Mouse (Mus musculus): ENCODE measurements around the gene Fbxw7. TPM values are rescaled to one million over a fixed set of nuclear protein-coding genes. Genes with fewer than 3 reads are reported as not detected.
A peak's percentile ranks its signal among the peaks of the same experiment; 100 is the strongest.

Fbxw7 gene
- polyA plus RNA-seq, 1 experiment: 25.0 TPM

- no peak for TF ChIP-seq CTCF (IDR thresholded peaks at IDR 0.05; ENCODE audit: borderline replicate concordance, extremely low read depth, insufficient read depth, insufficient read length)
- TF ChIP-seq POLR2A (IDR thresholded peaks at IDR 0.05; ENCODE audit: borderline replicate concordance, extremely low read depth, insufficient read depth, insufficient read length, poor library complexity, severe bottlenecking): no peak
- DNase-seq (ENCODE audit: low read depth): no peak
Measured at GRCm38 (mm10) chr3:84897952-84898351, 82.9 kb downstream of the Fbxw7 start.

- no peak for TF ChIP-seq POLR2A (IDR thresholded peaks at IDR 0.05; ENCODE audit: borderline replicate concordance, extremely low read depth, insufficient read depth, insufficient read length, poor library complexity, severe bottlenecking)
- TF ChIP-seq CTCF (IDR thresholded peaks at IDR 0.05; ENCODE audit: borderline replicate concordance, extremely low read depth, insufficient read depth, insufficient read length): peak; percentile 46; the same call in 1 of the 2 replicates
- peak; percentile 66 for DNase-seq (ENCODE audit: low read depth)
Measured at GRCm38 (mm10) chr3:84906528-84906927, 91.5 kb downstream of the Fbxw7 start.

GRCm38 (mm10) chr3:84914284-84914683 is 99.2 kb downstream of the Fbxw7 start:
- peak; percentile 25 for DNase-seq (ENCODE audit: low read depth)
- TF ChIP-seq POLR2A (IDR thresholded peaks at IDR 0.05; ENCODE audit: borderline replicate concordance, extremely low read depth, insufficient read depth, insufficient read length, poor library complexity, severe bottlenecking) (no peak), CTCF (IDR thresholded peaks at IDR 0.05; ENCODE audit: borderline replicate concordance, extremely low read depth, insufficient read depth, insufficient read length) (no peak)

- no peak for DNase-seq (ENCODE audit: low read depth)
- TF ChIP-seq CTCF (IDR thresholded peaks at IDR 0.05; ENCODE audit: borderline replicate concordance, extremely low read depth, insufficient read depth, insufficient read length) (no peak), POLR2A (IDR thresholded peaks at IDR 0.05; ENCODE audit: borderline replicate concordance, extremely low read depth, insufficient read depth, insufficient read length, poor library complexity, severe bottlenecking) (no peak)
Measured at GRCm38 (mm10) chr3:84917903-84918679, 103.0 kb downstream of the Fbxw7 start.

- TF ChIP-seq POLR2A (IDR thresholded peaks at IDR 0.05; ENCODE audit: borderline replicate concordance, extremely low read depth, insufficient read depth, insufficient read length, poor library complexity, severe bottlenecking) (no peak), CTCF (IDR thresholded peaks at IDR 0.05; ENCODE audit: borderline replicate concordance, extremely low read depth, insufficient read depth, insufficient read length) (peak; percentile 34; the same call in 1 of the 2 replicates)
- DNase-seq (ENCODE audit: low read depth): peak; percentile 71
Measured at GRCm38 (mm10) chr3:84921704-84922420, 106.8 kb downstream of the Fbxw7 start.

- no peak for DNase-seq (ENCODE audit: low read depth)
- no peak for TF ChIP-seq POLR2A (IDR thresholded peaks at IDR 0.05; ENCODE audit: borderline replicate concordance, extremely low read depth, insufficient read depth, insufficient read length, poor library complexity, severe bottlenecking)
Measured at GRCm38 (mm10) chr3:84923256-84923655, 108.2 kb downstream of the Fbxw7 start.

GRCm38 (mm10) chr3:84923670-84924069 is 108.6 kb downstream of the Fbxw7 start:
- DNase-seq (ENCODE audit: low read depth): no peak
- TF ChIP-seq CTCF (IDR thresholded peaks at IDR 0.05; ENCODE audit: borderline replicate concordance, extremely low read depth, insufficient read depth, insufficient read length) (no peak), POLR2A (IDR thresholded peaks at IDR 0.05; ENCODE audit: borderline replicate concordance, extremely low read depth, insufficient read depth, insufficient read length, poor library complexity, severe bottlenecking) (no peak)

- no peak for TF ChIP-seq CTCF (IDR thresholded peaks at IDR 0.05; ENCODE audit: borderline replicate concordance, extremely low read depth, insufficient read depth, insufficient read length)
- TF ChIP-seq POLR2A (IDR thresholded peaks at IDR 0.05; ENCODE audit: borderline replicate concordance, extremely low read depth, insufficient read depth, insufficient read length, poor library complexity, severe bottlenecking): no peak
- no peak for DNase-seq (ENCODE audit: low read depth)
Measured at GRCm38 (mm10) chr3:84925229-84925628, 110.2 kb downstream of the Fbxw7 start.

- DNase-seq (ENCODE audit: low read depth): no peak
- TF ChIP-seq POLR2A (IDR thresholded peaks at IDR 0.05; ENCODE audit: borderline replicate concordance, extremely low read depth, insufficient read depth, insufficient read length, poor library complexity, severe bottlenecking) (no peak), CTCF (IDR thresholded peaks at IDR 0.05; ENCODE audit: borderline replicate concordance, extremely low read depth, insufficient read depth, insufficient read length) (no peak)
Measured at GRCm38 (mm10) chr3:84926140-84926539, 111.1 kb downstream of the Fbxw7 start.

- DNase-seq (ENCODE audit: low read depth): no peak
- TF ChIP-seq POLR2A (IDR thresholded peaks at IDR 0.05; ENCODE audit: borderline replicate concordance, extremely low read depth, insufficient read depth, insufficient read length, poor library complexity, severe bottlenecking) (no peak), CTCF (IDR thresholded peaks at IDR 0.05; ENCODE audit: borderline replicate concordance, extremely low read depth, insufficient read depth, insufficient read length) (no peak)
Measured at GRCm38 (mm10) chr3:84927168-84927794, 112.2 kb downstream of the Fbxw7 start.

GRCm38 (mm10) chr3:84927901-84928300 is 112.8 kb downstream of the Fbxw7 start:
- TF ChIP-seq CTCF (IDR thresholded peaks at IDR 0.05; ENCODE audit: borderline replicate concordance, extremely low read depth, insufficient read depth, insufficient read length) (no peak), POLR2A (IDR thresholded peaks at IDR 0.05; ENCODE audit: borderline replicate concordance, extremely low read depth, insufficient read depth, insufficient read length, poor library complexity, severe bottlenecking) (no peak)
- no peak for DNase-seq (ENCODE audit: low read depth)
